In the genomic region with DNA sequence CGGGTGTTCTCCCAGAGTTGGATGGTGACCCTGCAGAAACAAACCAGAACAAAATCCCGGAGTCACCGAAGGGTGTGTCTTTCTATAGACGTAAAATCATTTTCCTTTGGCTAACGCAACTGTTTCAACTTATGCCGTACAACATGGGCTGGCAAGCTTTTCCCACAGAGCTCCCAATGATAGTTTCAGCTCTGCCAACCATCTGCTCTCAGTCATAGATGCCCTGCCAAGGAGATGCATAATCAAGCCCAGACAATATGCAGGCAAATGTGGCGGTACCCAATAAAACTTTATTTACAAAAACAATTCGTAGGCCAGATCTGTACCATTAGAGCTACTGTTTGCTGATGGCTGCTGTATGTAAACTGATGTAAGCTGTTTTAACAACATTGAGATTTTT, we compare ENCODE assay signal across 24 mouse cellular contexts. TPM values are rescaled to one million over a fixed set of nuclear protein-coding genes. Genes with fewer than 3 reads are reported as not detected.
DNase-seq lines count a peak whose midpoint lies in the region; ATAC-seq lines count a peak whose summit lies in the region.
"Had no signal": no experiment of that assay in that cellular context is flagged by ENCODE, and none has a peak within 500 bp of the region (broad histone marks: within the 10 kb centered on the region; RNA-seq: fewer than 3 reads in every experiment).

No protein-coding gene starts in this region.

- H3K4me3 ChIP-seq in forebrain, embryonic 16.5 days (replicated peaks; ENCODE audit: low read length), result no peak overlapping the region
- H3K4me3 ChIP-seq: embryonic facial prominence, embryonic 12.5 days; heart, embryonic 10.5 days; hindbrain, embryonic 12.5 days; liver, embryonic 12.5 days had no signal

- peak; percentile 21 to 43 for DNase-seq in cerebellum, postnatal 14 days
- no peak for DNase-seq in cerebellum, adult 11-12 months
- DNase-seq in layer of hippocampus, adult 11-12 months (ENCODE audit: low spot score), result peak; percentile 35
- DNase-seq in layer of hippocampus, postnatal 25 days (ENCODE audit: extremely low spot score in 1 of 2, low spot score in 1 of 2), result no peak
- DNase-seq in layer of hippocampus, postnatal 36 days, result peak; percentile 50 to 51
- DNase-seq in adrenal gland, postnatal 25 days, result no peak
- DNase-seq: adrenal gland, adult 8-10 months; cerebellum, adult 2 months; kidney, adult 9 months; kidney, postnatal 25 days; lung, embryonic 14.5 days; lung, postnatal 4 days; retina, postnatal 1 day; thymus, postnatal 25 days had no signal

- H3K4me1 ChIP-seq in forebrain, embryonic 16.5 days (replicated peaks; ENCODE audit: control insufficient read depth, insufficient read depth, low read length), result 0 out of 2 replicates have a peak, but pooled peaks cover 3% of the 10 kb centered on the region
- H3K4me1 ChIP-seq: embryonic facial prominence, embryonic 12.5 days; heart, embryonic 10.5 days; hindbrain, embryonic 12.5 days had no signal

- ATAC-seq in forebrain, embryonic 16.5 days, result peak; percentile 92
- ATAC-seq: CD4-positive, CD25-positive, alpha-beta regulatory T cell, adult 4 months; inflammation-experienced regulatory T-cells, adult 6 months; liver, embryonic 12.5 days; Patski had no signal

- no peaks in the 10 kb centered on the region for H3K27me3 ChIP-seq in forebrain, embryonic 16.5 days (replicated peaks; ENCODE audit: control insufficient read depth, insufficient read depth, low read length)
- H3K27me3 ChIP-seq: embryonic facial prominence, embryonic 12.5 days; hindbrain, embryonic 12.5 days; liver, embryonic 12.5 days; Patski had no signal

- H3K36me3 ChIP-seq in forebrain, embryonic 16.5 days (ENCODE audit: control insufficient read depth, insufficient read depth), result no peaks in the 10 kb centered on the region
- H3K36me3 ChIP-seq: embryonic facial prominence, embryonic 12.5 days; hindbrain, embryonic 12.5 days had no signal

- no peak overlapping the region for H3K27ac ChIP-seq in forebrain, embryonic 16.5 days (ENCODE audit: low read length)
- H3K27ac ChIP-seq: embryonic facial prominence, embryonic 12.5 days; heart, embryonic 10.5 days; hindbrain, embryonic 12.5 days; liver, embryonic 12.5 days had no signal

- no peak overlapping the region for H3K9ac ChIP-seq in forebrain, embryonic 16.5 days (replicated peaks; ENCODE audit: low read depth, low read length)
- H3K9ac ChIP-seq: embryonic facial prominence, embryonic 12.5 days; hindbrain, embryonic 12.5 days; liver, embryonic 12.5 days; lung, embryonic 14.5 days had no signal

- no peaks in the 10 kb centered on the region for H3K9me3 ChIP-seq in forebrain, embryonic 16.5 days (ENCODE audit: control insufficient read depth, low read length)
- H3K9me3 ChIP-seq: embryonic facial prominence, embryonic 12.5 days; heart, embryonic 10.5 days; hindbrain, embryonic 12.5 days; liver, embryonic 12.5 days had no signal

- WGBS in forebrain, embryonic 16.5 days, result 67% methylated on average over 8 of the region's 8 CpGs

- no peak overlapping the region for H3K4me2 ChIP-seq in forebrain, embryonic 16.5 days (ENCODE audit: low read length)
- H3K4me2 ChIP-seq: embryonic facial prominence, embryonic 12.5 days; hindbrain, embryonic 12.5 days; liver, embryonic 12.5 days; lung, embryonic 14.5 days had no signal

RNA-seq across cellular contexts. Expression of gene Eogt, which starts 36.8 kb away (rescaled TPM):
- 10 to 100 TPM; 23.5 to 27.1 TPM for total RNA-seq in layer of hippocampus, postnatal 25 days (2021)
- polyA plus RNA-seq in forebrain, embryonic 16.5 days (2015; fragmentation: Nextera tagmentation; extraction: Ambion mirVana), result 9.3 and 12.2 TPM in 2 replicates
- total RNA-seq in layer of hippocampus, postnatal 36 days (2021), result 10 to 100 TPM; 17.1 to 22.5 TPM
- total RNA-seq in adrenal gland, postnatal 25 days (2021), result 39.1 and 65.3 TPM in 2 replicates

RNA-seq across cellular contexts. Expression of gene Fam19a4, which starts 52.0 kb away (rescaled TPM):
- total RNA-seq in layer of hippocampus, postnatal 25 days (2021), result under 1 TPM; 0.12 to 0.30 TPM
- 0.73 and 0.80 TPM in 2 replicates for polyA plus RNA-seq in forebrain, embryonic 16.5 days (2015; fragmentation: Nextera tagmentation; extraction: Ambion mirVana)
- under 1 TPM; 0.15 to 0.18 TPM for total RNA-seq in layer of hippocampus, postnatal 36 days (2021)
- total RNA-seq in adrenal gland, postnatal 25 days (2021), result 1.9 and 2.2 TPM in 2 replicates
- polyA plus RNA-seq: gonadal fat pad, adult 2 months; heart, postnatal 0 days; inflammation-experienced regulatory T-cells, adult 6 months; liver, embryonic 12.5 days; lung, embryonic 14.5 days; Patski had no signal

Comparison
In these comparisons a context has a peak if more than half of its experiments do, and no peak if none do; other contexts are left out.
1. DNase-seq: peak in cerebellum, postnatal 14 days (2 of 2), layer of hippocampus, adult 11-12 months (single experiment) and layer of hippocampus, postnatal 36 days (2 of 2); none in cerebellum, adult 11-12 months (single experiment), layer of hippocampus, postnatal 25 days (0 of 2) and adrenal gland, postnatal 25 days (single experiment).